Mouse (Mus musculus): ENCODE measurements at regions not wholly inside any gene's neighbourhood (a gene's known extent, or its start where the extent isn't known, plus 50 kb on each side); places are given as distances from the start of the nearest gene placed in this dataset.

GRCm38 (mm10) chr10:9569277-9569676 lies 105.7 kb downstream of the Samd5 start:
- DNase-seq (ENCODE audit: low spot score) = no peak

GRCm38 (mm10) chr10:9557517-9558065 lies 117.4 kb downstream of the Samd5 start:
- DNase-seq (ENCODE audit: low spot score) = no peak

GRCm38 (mm10) chr10:9557092-9557491 lies 117.9 kb downstream of the Samd5 start:
- DNase-seq (ENCODE audit: low spot score) = no peak

- DNase-seq (ENCODE audit: low spot score) = no peak
Measured at GRCm38 (mm10) chr10:9553946-9554345, 121.1 kb downstream of the Samd5 start.

- no peak for DNase-seq (ENCODE audit: low spot score)
Measured at GRCm38 (mm10) chr10:9549913-9550709, 124.9 kb downstream of the Samd5 start.

- no peak for DNase-seq (ENCODE audit: low spot score)
Measured at GRCm38 (mm10) chr10:9545807-9546206, 129.2 kb downstream of the Samd5 start.

GRCm38 (mm10) chr10:9544041-9544786 lies 130.8 kb downstream of the Samd5 start:
- no peak for DNase-seq (ENCODE audit: low spot score)

GRCm38 (mm10) chr10:9541579-9541978 lies 133.4 kb downstream of the Samd5 start:
- no peak for DNase-seq (ENCODE audit: low spot score)

GRCm38 (mm10) chr10:9537686-9538085 lies 137.3 kb downstream of the Samd5 start:
- DNase-seq (ENCODE audit: low spot score) = no peak

- no peak for DNase-seq (ENCODE audit: low spot score)
Measured at GRCm38 (mm10) chr10:9534552-9534951, 140.5 kb downstream of the Samd5 start.

GRCm38 (mm10) chr10:9533283-9533682 lies 141.7 kb downstream of the Samd5 start:
- no peak for DNase-seq (ENCODE audit: low spot score)

GRCm38 (mm10) chr10:9531931-9532330 lies 143.1 kb downstream of the Samd5 start:
- DNase-seq (ENCODE audit: low spot score) = no peak

GRCm38 (mm10) chr10:9529408-9529807 lies 145.6 kb downstream of the Samd5 start:
- DNase-seq (ENCODE audit: low spot score) = no peak

- DNase-seq (ENCODE audit: low spot score) = no peak
Measured at GRCm38 (mm10) chr10:9528066-9528465, 146.9 kb downstream of the Samd5 start.

- no peak for DNase-seq (ENCODE audit: low spot score)
Measured at GRCm38 (mm10) chr10:9509764-9510390, 165.1 kb downstream of the Samd5 start.

GRCm38 (mm10) chr10:9509092-9509671 lies 165.8 kb downstream of the Samd5 start:
- DNase-seq (ENCODE audit: low spot score) = no peak

GRCm38 (mm10) chr10:9503569-9504493 lies 171.2 kb downstream of the Samd5 start:
- no peak for DNase-seq (ENCODE audit: low spot score)

GRCm38 (mm10) chr10:9498550-9498949 lies 176.5 kb downstream of the Samd5 start:
- DNase-seq (ENCODE audit: low spot score) = no peak

GRCm38 (mm10) chr10:9497021-9497420 lies 178.0 kb downstream of the Samd5 start:
- no peak for DNase-seq (ENCODE audit: low spot score)

- no peak for DNase-seq (ENCODE audit: low spot score)
Measured at GRCm38 (mm10) chr10:9495143-9495651, 179.8 kb downstream of the Samd5 start.

GRCm38 (mm10) chr10:9490416-9490815 lies 184.6 kb downstream of the Samd5 start:
- no peak for DNase-seq (ENCODE audit: low spot score)

All from c-Kit-positive CD71-positive TER-119-positive erythroid progenitor cells, embryonic 14.5 days (primary cell).